Comparison of ENCODE assay signal across 9 mouse cellular contexts in genomic region chr7:81706027-81706415, GRCm38 (mm10). TPM values are rescaled to one million over a fixed set of nuclear protein-coding genes. Genes with fewer than 3 reads are reported as not detected.
DNase-seq lines count a peak whose midpoint lies in the region; ATAC-seq lines count a peak whose summit lies in the region.
"Had no signal": no experiment of that assay in that cellular context is flagged by ENCODE, and none has a peak within 500 bp of the region (broad histone marks: within the 10 kb centered on the region; RNA-seq: fewer than 3 reads in every experiment).

No protein-coding gene starts in this region.

- no peaks in the 10 kb centered on the region for H3K36me3 ChIP-seq in embryonic facial prominence, embryonic 15.5 days
- no peaks in the 10 kb centered on the region for H3K36me3 ChIP-seq in hindbrain, embryonic 16.5 days (ENCODE audit: control insufficient read depth, insufficient read depth, low read length)

- peak overlapping the region; percentile 58; the same call in 1 of the 2 replicates for H3K27ac ChIP-seq in embryonic facial prominence, embryonic 15.5 days (replicated peaks)
- H3K27ac ChIP-seq in hindbrain, embryonic 16.5 days (ENCODE audit: low read depth, low read length), result peak overlapping the region; percentile 75
- H3K27ac ChIP-seq: macrophage had no signal

- DNase-seq in left cerebral cortex, postnatal 25 days (ENCODE audit: low spot score in 2 of 2), result peak; percentile 42 to 59
- no peak for DNase-seq in left cerebral cortex, postnatal 14 days (ENCODE audit: low spot score in 2 of 2)
- DNase-seq in neural tube, embryonic 10.5 days (ENCODE audit: extremely low spot score, low spot score), result peak; percentile 38
- no peak for DNase-seq in T-cell, adult 2 months (ENCODE audit: low spot score)
- DNase-seq in urinary bladder, postnatal 10 days (ENCODE audit: low spot score), result no peak
- no peak for DNase-seq in kidney, adult 9 months

- H3K9me3 ChIP-seq in embryonic facial prominence, embryonic 15.5 days (replicated peaks), result no peaks in the 10 kb centered on the region
- H3K9me3 ChIP-seq in hindbrain, embryonic 16.5 days (ENCODE audit: control insufficient read depth, low read length), result no peaks in the 10 kb centered on the region; the same call in 1 of the 2 replicates

- H3K27me3 ChIP-seq in embryonic facial prominence, embryonic 15.5 days, result peaks cover 33% of the 10 kb centered on the region
- no peaks in the 10 kb centered on the region for H3K27me3 ChIP-seq in hindbrain, embryonic 16.5 days (replicated peaks; ENCODE audit: control insufficient read depth, insufficient read depth, low read length)

- ATAC-seq in embryonic facial prominence, embryonic 15.5 days (ENCODE audit: insufficient number of reproducible peaks, low FRiP score, low TSS enrichment, low read depth), result no peak
- peak; percentile 57 for ATAC-seq in hindbrain, embryonic 16.5 days

- WGBS in embryonic facial prominence, embryonic 15.5 days, result 29% methylated on average over 12 of the region's 12 CpGs
- WGBS in hindbrain, embryonic 16.5 days, result 25% methylated on average over 12 of the region's 12 CpGs

- peak overlapping the region; percentile 65 for H3K4me3 ChIP-seq in embryonic facial prominence, embryonic 15.5 days (replicated peaks)
- H3K4me3 ChIP-seq in hindbrain, embryonic 16.5 days (ENCODE audit: low read length), result peak overlapping the region; percentile 76

- intact Hi-C loops in left cerebral cortex, postnatal 25 days (cut with DNase I), result loop anchor here (5.0 kb wide), 1 partner anchor 54 kb away; no protein-coding TSS in a partner anchor
- intact Hi-C loops in left cerebral cortex, postnatal 14 days (cut with DNase I), result loop anchor here (5.0 kb wide), 1 partner anchor 74 kb away; no protein-coding TSS in a partner anchor

- H3K4me2 ChIP-seq in embryonic facial prominence, embryonic 15.5 days (replicated peaks), result peak overlapping the region; percentile 93
- H3K4me2 ChIP-seq in hindbrain, embryonic 16.5 days (ENCODE audit: low read length), result peak overlapping the region; percentile 78

- peak overlapping the region; percentile 48; the same call in 1 of the 2 replicates for H3K9ac ChIP-seq in embryonic facial prominence, embryonic 15.5 days
- H3K9ac ChIP-seq in hindbrain, embryonic 16.5 days (ENCODE audit: low read depth, low read length), result peak overlapping the region; percentile 80

- H3K4me1 ChIP-seq in embryonic facial prominence, embryonic 15.5 days, result peaks cover 6% of the 10 kb centered on the region; the same call in 1 of the 2 replicates
- H3K4me1 ChIP-seq in hindbrain, embryonic 16.5 days (ENCODE audit: control insufficient read depth, insufficient read depth, low read depth, low read length), result peaks cover 10% of the 10 kb centered on the region

RNA-seq across cellular contexts. Expression of gene Homer2, which starts 1.3 kb away (rescaled TPM):
- 10 to 100 TPM; 67.2 to 77.5 TPM for total RNA-seq in left cerebral cortex, postnatal 25 days (2021)
- 10 to 100 TPM; 74.9 to 79.6 TPM for total RNA-seq in left cerebral cortex, postnatal 14 days (2021)
- polyA plus RNA-seq in embryonic facial prominence, embryonic 15.5 days (2015; fragmentation: Nextera tagmentation; extraction: Ambion mirVana), result 29.7 and 30.8 TPM in 2 replicates
- polyA plus RNA-seq in hindbrain, embryonic 16.5 days (2015; fragmentation: Nextera tagmentation; extraction: Ambion mirVana), result 23.5 and 26.3 TPM in 2 replicates
- polyA plus RNA-seq: macrophage had no signal

RNA-seq across cellular contexts. Expression of gene Ramac, which starts 56.7 kb away (rescaled TPM):
- total RNA-seq in left cerebral cortex, postnatal 25 days (2021), result 10 to 100 TPM; 77.8 to 85.5 TPM
- total RNA-seq in left cerebral cortex, postnatal 14 days (2021), result 10 to 100 TPM; 70.9 to 73.7 TPM
- polyA plus RNA-seq in embryonic facial prominence, embryonic 15.5 days (2015; fragmentation: Nextera tagmentation; extraction: Ambion mirVana), result 104 and 108 TPM in 2 replicates
- 135 and 145 TPM in 2 replicates for polyA plus RNA-seq in hindbrain, embryonic 16.5 days (2015; fragmentation: Nextera tagmentation; extraction: Ambion mirVana)

Comparison
In these comparisons a context has a peak if more than half of its experiments do, and no peak if none do; other contexts are left out.
1. DNase-seq: peak in left cerebral cortex, postnatal 25 days (2 of 2) and neural tube, embryonic 10.5 days (single experiment); none in left cerebral cortex, postnatal 14 days (0 of 2), T-cell, adult 2 months (single experiment), urinary bladder, postnatal 10 days (single experiment) and kidney, adult 9 months (single experiment).